Mouse (Mus musculus) forebrain, embryonic 11.5 days (tissue): ENCODE measurements at regions not wholly inside any gene's neighbourhood (a gene's known extent, or its start where the extent isn't known, plus 50 kb on each side); places are given as distances from the start of the nearest gene placed in this dataset.

Experiments used
- ATAC-seq: fragments of 200-750 bp; cut with Nextera tagmentation; replicated peaks from 2 replicates; pipeline ENCODE4 v1.8.0; 2017; ENCODE audit warnings: moderate TSS enrichment; ENCODE audit not compliant: low FRiP score
- DNase-seq: peaks from one replicate; pipeline ENCODE4 v3.0.0-alpha.2; 2017; ENCODE audit warnings: low spot score
- H3K27ac ChIP-seq: fragments of 300-500 bp; sonication (generic); 2 replicates; pipeline ENCODE4 v1.5.1; 2014; ENCODE audit warnings: low read depth, low read length
- H3K27me3 ChIP-seq: fragments of 300-500 bp; sonication (generic); 2 replicates; pipeline ENCODE4 v1.6.1; 2014; ENCODE audit warnings: mild to moderate bottlenecking, low read length, mixed read lengths; ENCODE audit not compliant: control insufficient read depth, insufficient read depth
- H3K36me3 ChIP-seq: fragments of 300-500 bp; sonication (generic); 2 replicates; pipeline ENCODE4 v1.6.1; 2014; ENCODE audit warnings: mild to moderate bottlenecking, low read length, moderate library complexity, mixed read lengths; ENCODE audit not compliant: control insufficient read depth, insufficient read depth
- H3K4me1 ChIP-seq: fragments of 300-500 bp; sonication (generic); replicated peaks from 2 replicates; pipeline ENCODE4 v1.6.1; 2014; ENCODE audit warnings: low read length, mixed read lengths; ENCODE audit not compliant: control insufficient read depth, insufficient read depth
- H3K4me2 ChIP-seq: fragments of 300-500 bp; sonication (generic); 2 replicates; pipeline ENCODE4 v1.6.1; 2014; ENCODE audit warnings: low read depth, mild to moderate bottlenecking, low read length, moderate library complexity, mixed read lengths; ENCODE audit not compliant: severe bottlenecking
- H3K4me3 ChIP-seq: fragments of 300-500 bp; sonication (generic); 2 replicates; pipeline ENCODE4 v1.5.1; 2014; ENCODE audit warnings: low read depth, low read length
- H3K9ac ChIP-seq: fragments of 300-500 bp; sonication (generic); 2 replicates; pipeline ENCODE4 v1.6.1; 2014; ENCODE audit warnings: low read length
- H3K9me3 ChIP-seq: fragments of 300-500 bp; sonication (generic); 2 replicates; pipeline ENCODE4 v1.6.1; 2016; ENCODE audit warnings: low read length, mixed read lengths; ENCODE audit not compliant: control insufficient read depth
- WGBS: fragments of 180-500 bp; shearing (Covaris S2); extraction: QIAGEN DNeasy Blood & Tissue Kit; methylation state at CpG from one replicate; pipeline ENCODE4 v1.1.7; 2014; 5-methylcytosine and 5-hydroxymethylcytosine counted together

- no peaks in the 10 kb centered on the region for H3K4me1 ChIP-seq
- H3K27me3 ChIP-seq: no peaks in the 10 kb centered on the region
- no peak overlapping the region for H3K4me3 ChIP-seq
- WGBS: 85% methylated on average over 1 of the region's 1 CpGs
- no peaks in the 10 kb centered on the region for H3K9me3 ChIP-seq
- no peak overlapping the region for H3K4me2 ChIP-seq
- no peak overlapping the region for H3K27ac ChIP-seq
- no peaks in the 10 kb centered on the region for H3K36me3 ChIP-seq
- DNase-seq (no peak), ATAC-seq (no peak)
- no peak overlapping the region for H3K9ac ChIP-seq
Measured at GRCm38 (mm10) chr3:37827546-37827945, 103.3 kb upstream of the Gm5148 start.

- no peaks in the 10 kb centered on the region for H3K4me1 ChIP-seq
- no peak overlapping the region for H3K4me2 ChIP-seq
- DNase-seq (no peak), ATAC-seq (no peak)
- H3K27me3 ChIP-seq: no peaks in the 10 kb centered on the region
- H3K9me3 ChIP-seq: no peaks in the 10 kb centered on the region
- H3K36me3 ChIP-seq: no peaks in the 10 kb centered on the region
- H3K4me3 ChIP-seq: no peak overlapping the region
- WGBS: 94% methylated on average over 4 of the region's 4 CpGs
- H3K9ac ChIP-seq: no peak overlapping the region
- no peak overlapping the region for H3K27ac ChIP-seq
Measured at GRCm38 (mm10) chr3:37825602-37826001, 101.3 kb upstream of the Gm5148 start.

- Histone ChIP-seq H3K4me3 (no peak overlapping the region), H3K9ac (no peak overlapping the region), H3K36me3 (no peaks in the 10 kb centered on the region), H3K9me3 (no peaks in the 10 kb centered on the region), H3K27me3 (no peaks in the 10 kb centered on the region), H3K4me2 (no peak overlapping the region), H3K4me1 (no peaks in the 10 kb centered on the region), H3K27ac (no peak overlapping the region)
- ATAC-seq (no peak), DNase-seq (no peak)
- 94% methylated on average over 5 of the region's 5 CpGs for WGBS
Measured at GRCm38 (mm10) chr3:37824681-37825080, 100.4 kb upstream of the Gm5148 start.

GRCm38 (mm10) chr3:37819503-37819902 is 95.2 kb upstream of the Gm5148 start:
- H3K27ac ChIP-seq: no peak overlapping the region
- H3K36me3 ChIP-seq: no peaks in the 10 kb centered on the region
- DNase-seq (no peak), ATAC-seq (no peak)
- no peak overlapping the region for H3K9ac ChIP-seq
- 92% methylated on average over 3 of the region's 3 CpGs for WGBS
- peaks cover 2% of the 10 kb centered on the region; the same call in 1 of the 2 replicates for H3K4me1 ChIP-seq
- H3K4me2 ChIP-seq: no peak overlapping the region
- H3K27me3 ChIP-seq: no peaks in the 10 kb centered on the region
- H3K9me3 ChIP-seq: no peaks in the 10 kb centered on the region
- no peak overlapping the region for H3K4me3 ChIP-seq

- Histone ChIP-seq H3K27ac (no peak overlapping the region), H3K4me1 (peaks cover 2% of the 10 kb centered on the region; the same call in 1 of the 2 replicates), H3K36me3 (no peaks in the 10 kb centered on the region), H3K4me3 (no peak overlapping the region), H3K27me3 (no peaks in the 10 kb centered on the region), H3K9me3 (no peaks in the 10 kb centered on the region), H3K4me2 (no peak overlapping the region), H3K9ac (no peak overlapping the region)
- no peak for ATAC-seq
- no peak for DNase-seq
- 58% methylated on average over 3 of the region's 3 CpGs for WGBS
Measured at GRCm38 (mm10) chr3:37817434-37817805, 93.1 kb upstream of the Gm5148 start.

- no peak overlapping the region for H3K9ac ChIP-seq
- no peak overlapping the region for H3K27ac ChIP-seq
- no peak overlapping the region for H3K4me3 ChIP-seq
- H3K36me3 ChIP-seq: no peaks in the 10 kb centered on the region
- WGBS: 42% methylated on average over 6 of the region's 6 CpGs
- DNase-seq (no peak), ATAC-seq (0 out of 2 replicates have a peak, but pooled peaks have one; percentile 49)
- H3K4me1 ChIP-seq: peaks cover 2% of the 10 kb centered on the region; the same call in 1 of the 2 replicates
- H3K27me3 ChIP-seq: no peaks in the 10 kb centered on the region
- H3K9me3 ChIP-seq: no peaks in the 10 kb centered on the region
- no peak overlapping the region for H3K4me2 ChIP-seq
Measured at GRCm38 (mm10) chr3:37816781-37817433, 92.6 kb upstream of the Gm5148 start.

GRCm38 (mm10) chr3:37815771-37816170 is 91.5 kb upstream of the Gm5148 start:
- Histone ChIP-seq H3K27me3 (no peaks in the 10 kb centered on the region), H3K27ac (no peak overlapping the region), H3K9me3 (no peaks in the 10 kb centered on the region), H3K4me3 (no peak overlapping the region), H3K4me2 (no peak overlapping the region), H3K4me1 (peaks cover 2% of the 10 kb centered on the region; the same call in 1 of the 2 replicates), H3K9ac (no peak overlapping the region), H3K36me3 (no peaks in the 10 kb centered on the region)
- DNase-seq: no peak
- no peak for ATAC-seq
- WGBS: 90% methylated on average over 6 of the region's 6 CpGs

- Histone ChIP-seq H3K36me3 (no peaks in the 10 kb centered on the region), H3K4me2 (no peak overlapping the region), H3K9me3 (no peaks in the 10 kb centered on the region), H3K9ac (no peak overlapping the region), H3K4me1 (peaks cover 2% of the 10 kb centered on the region; the same call in 1 of the 2 replicates), H3K27me3 (no peaks in the 10 kb centered on the region), H3K27ac (no peak overlapping the region), H3K4me3 (no peak overlapping the region)
- WGBS: 87% methylated on average over 3 of the region's 3 CpGs
- ATAC-seq: no peak
- DNase-seq: no peak
Measured at GRCm38 (mm10) chr3:37812936-37813335, 88.6 kb upstream of the Gm5148 start.

GRCm38 (mm10) chr3:37811429-37811828 is 87.1 kb upstream of the Gm5148 start:
- Histone ChIP-seq H3K9ac (no peak overlapping the region), H3K27me3 (no peaks in the 10 kb centered on the region), H3K4me1 (no peaks in the 10 kb centered on the region), H3K4me2 (no peak overlapping the region), H3K27ac (no peak overlapping the region), H3K9me3 (no peaks in the 10 kb centered on the region), H3K36me3 (no peaks in the 10 kb centered on the region), H3K4me3 (no peak overlapping the region)
- ATAC-seq: no peak
- 94% methylated on average over 2 of the region's 2 CpGs for WGBS
- no peak for DNase-seq
